Mouse (Mus musculus) olfactory bulb, adult 2 months (tissue): ENCODE measurements at regions not wholly inside any gene's neighbourhood (a gene's known extent, or its start where the extent isn't known, plus 50 kb on each side); places are given as distances from the start of the nearest gene placed in this dataset.

ENCODE experiments used
- CTCF ChIP-seq: fragments of 200-500 bp; IDR thresholded peaks from 2 replicates; pipeline ENCODE4 v1.5.1; 2012; ENCODE audit warnings: low read depth, mild to moderate bottlenecking, low read length, moderate library complexity; ENCODE audit not compliant: insufficient read depth
- POLR2A ChIP-seq: fragments of 200-500 bp; IDR thresholded peaks from 2 replicates; pipeline ENCODE4 v1.6.1; 2012; ENCODE audit warnings: mild to moderate bottlenecking, low read depth, low read length, moderate library complexity; ENCODE audit not compliant: insufficient read depth

DNA sequence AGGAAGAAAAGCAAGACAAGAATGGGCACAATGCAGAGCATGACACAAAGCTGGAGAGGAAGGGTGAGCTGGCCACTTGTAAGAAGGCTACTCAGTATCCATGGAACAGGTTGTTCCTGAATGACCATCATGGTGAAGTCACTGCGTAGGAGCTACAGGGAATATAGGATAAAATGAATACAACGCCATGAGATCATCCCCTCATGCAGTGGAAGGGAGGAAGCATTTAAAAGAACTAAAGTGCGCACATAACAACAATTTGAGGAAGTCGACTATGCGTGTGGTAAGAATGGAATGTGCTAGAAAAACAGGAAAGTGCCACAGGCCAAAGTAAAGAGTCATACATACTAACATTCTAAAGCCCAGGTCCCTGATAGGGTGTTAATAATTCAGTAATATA is 246.4 kb upstream of the Klf6 start:
- TF ChIP-seq CTCF (no peak), POLR2A (no peak)
